ENCODE assay signal across 28 mouse cellular contexts in genomic region chr8:84963952-84964351, GRCm38 (mm10). TPM values are rescaled to one million over a fixed set of nuclear protein-coding genes. Genes with fewer than 3 reads are reported as not detected.
DNase-seq lines count a peak whose midpoint lies in the region; ATAC-seq and TF ChIP-seq lines count a peak whose summit lies in the region.
"Had no signal": no experiment of that assay in that cellular context is flagged by ENCODE, and none has a peak within 500 bp of the region (broad histone marks: within the 10 kb centered on the region; RNA-seq: fewer than 3 reads in every experiment).

No protein-coding gene starts in this region.

- peak; percentile 22; the same call in 1 of the 2 replicates for TF ChIP-seq CTCF in heart, adult 2 months (IDR thresholded peaks at IDR 0.05)
- TF ChIP-seq CTCF in stomach, postnatal 0 days (IDR thresholded peaks at IDR 0.05; ENCODE audit: low read depth), result peak; percentile 50

- H3K4me3 ChIP-seq in heart, adult 2 months, result no peak overlapping the region
- peak overlapping the region; percentile 89; the same call in 1 of the 2 replicates for H3K4me3 ChIP-seq in liver, embryonic 11.5 days (ENCODE audit: low read depth, low read length)
- H3K4me3 ChIP-seq in stomach, postnatal 0 days (ENCODE audit: low read depth, low read length), result no peak overlapping the region
- H3K4me3 ChIP-seq: embryonic facial prominence, embryonic 12.5 days; hindbrain, embryonic 12.5 days; kidney, embryonic 15.5 days; limb, embryonic 10.5 days had no signal

- no peaks in the 10 kb centered on the region for H3K36me3 ChIP-seq in heart, adult 2 months (ENCODE audit: control insufficient read depth, insufficient read depth, low read length)
- H3K36me3 ChIP-seq in liver, embryonic 11.5 days (ENCODE audit: control insufficient read depth, insufficient read depth, low read length), result peaks cover 18% of the 10 kb centered on the region
- H3K36me3 ChIP-seq in stomach, postnatal 0 days (ENCODE audit: control insufficient read depth, insufficient read depth, low read length), result peaks cover 2% of the 10 kb centered on the region; the same call in 1 of the 2 replicates

- no peak for TF ChIP-seq EP300 in heart, adult 2 months (IDR thresholded peaks at IDR 0.05; ENCODE audit: insufficient read depth, low read depth, low read length)
- no peak for TF ChIP-seq EP300 in stomach, postnatal 0 days (optimal IDR thresholded peaks at IDR 0.05)

- peaks cover 11% of the 10 kb centered on the region for H3K4me1 ChIP-seq in heart, adult 2 months (ENCODE audit: control insufficient read depth, insufficient read depth, low read length)
- peaks cover 40% of the 10 kb centered on the region for H3K4me1 ChIP-seq in liver, embryonic 11.5 days (replicated peaks; ENCODE audit: control insufficient read depth, insufficient read depth, low read length)
- peaks cover 5% of the 10 kb centered on the region; the same call in 1 of the 2 replicates for H3K4me1 ChIP-seq in stomach, postnatal 0 days (replicated peaks; ENCODE audit: control insufficient read depth, insufficient read depth)

- no peak for DNase-seq in heart, adult 2 months
- no peak for DNase-seq in heart, postnatal 4 days
- DNase-seq in liver, embryonic 11.5 days (ENCODE audit: low spot score), result no peak
- DNase-seq in liver (no peak), R1 (ENCODE audit: low read depth, low spot score) (peak; percentile 27)
- no peak for DNase-seq in stomach, postnatal 0 days (ENCODE audit: low spot score)
- DNase-seq in kidney, postnatal 10 days, result no peak
- DNase-seq: cerebellum, adult 18-20 months; cerebellum, postnatal 36 days; gastrocnemius, postnatal 36 days; lung, adult 18-20 months; lung, postnatal 36 days had no signal

- TF ChIP-seq POLR2A in heart, adult 2 months (IDR thresholded peaks at IDR 0.05; ENCODE audit: insufficient read depth, low read depth, low read length), result no peak

- no peaks in the 10 kb centered on the region for H3K27me3 ChIP-seq in heart, adult 2 months (ENCODE audit: control insufficient read depth, insufficient read depth, low read length)
- no peaks in the 10 kb centered on the region for H3K27me3 ChIP-seq in liver, embryonic 11.5 days (replicated peaks; ENCODE audit: control insufficient read depth, insufficient read depth, low read length)
- H3K27me3 ChIP-seq in stomach, postnatal 0 days (ENCODE audit: control insufficient read depth, insufficient read depth, low read length), result no peaks in the 10 kb centered on the region
- H3K27me3 ChIP-seq: embryonic facial prominence, embryonic 12.5 days; hindbrain, embryonic 12.5 days; kidney, embryonic 15.5 days had no signal

- H3K4me2 ChIP-seq in liver, embryonic 11.5 days, result peak overlapping the region; percentile 97
- no peak overlapping the region for H3K4me2 ChIP-seq in stomach, postnatal 0 days (replicated peaks; ENCODE audit: low read depth)
- H3K4me2 ChIP-seq: embryonic facial prominence, embryonic 12.5 days; hindbrain, embryonic 12.5 days had no signal

- H3K27ac ChIP-seq in heart, adult 2 months, result no peak overlapping the region
- no peak overlapping the region for H3K27ac ChIP-seq in liver, embryonic 11.5 days (ENCODE audit: low read depth, low read length)
- H3K27ac ChIP-seq in stomach, postnatal 0 days (replicated peaks), result no peak overlapping the region
- H3K27ac ChIP-seq: embryonic facial prominence, embryonic 12.5 days; hindbrain, embryonic 12.5 days; kidney, embryonic 15.5 days; limb, embryonic 10.5 days had no signal

- no peak overlapping the region for H3K9ac ChIP-seq in heart, adult 2 months (ENCODE audit: low read depth, low read length)
- no peak overlapping the region for H3K9ac ChIP-seq in liver, embryonic 11.5 days (ENCODE audit: low read depth, low read length)
- no peak overlapping the region for H3K9ac ChIP-seq in stomach, postnatal 0 days (ENCODE audit: low read length)
- H3K9ac ChIP-seq: embryonic facial prominence, embryonic 12.5 days; hindbrain, embryonic 12.5 days; kidney, embryonic 15.5 days had no signal

- no peak for ATAC-seq in liver, embryonic 11.5 days (replicated peaks; ENCODE audit: low FRiP score)
- ATAC-seq in stomach, postnatal 0 days (ENCODE audit: low FRiP score, low TSS enrichment), result no peak
- ATAC-seq: forebrain, embryonic 16.5 days; midbrain, embryonic 16.5 days had no signal

- no peaks in the 10 kb centered on the region for H3K9me3 ChIP-seq in liver, embryonic 11.5 days (ENCODE audit: control insufficient read depth, low read length)
- no peaks in the 10 kb centered on the region for H3K9me3 ChIP-seq in stomach, postnatal 0 days (ENCODE audit: control insufficient read depth, low read length)
- H3K9me3 ChIP-seq: embryonic facial prominence, embryonic 12.5 days; G1E; hindbrain, embryonic 12.5 days; kidney, embryonic 15.5 days; limb, embryonic 10.5 days had no signal

- H3K79me2 ChIP-seq in heart, adult 2 months (replicated peaks; ENCODE audit: control insufficient read depth, insufficient read depth, low read length), result no peaks in the 10 kb centered on the region

- intact Hi-C loops in heart, adult 2 months (cut with DNase I), result no loop called here

- 90% methylated on average over 4 of the region's 4 CpGs for WGBS in heart, adult 2 months
- WGBS in liver, embryonic 11.5 days, result 85% methylated on average over 4 of the region's 4 CpGs
- WGBS in stomach, postnatal 0 days, result 73% methylated on average over 4 of the region's 4 CpGs

RNA-seq across cellular contexts. Expression of gene Gm49661, which starts 5.3 kb away (rescaled TPM):
- 1 to 10 TPM; 1.3 to 2.1 TPM for total RNA-seq in heart, adult 2 months (2021)
- polyA plus RNA-seq in heart, adult 2 months (2012; rRNA removed), result not detected in 2 replicates
- 1 to 10 TPM in 1 of 2 experiments, not detected in 1; 1.5 TPM for total RNA-seq in heart, postnatal 4 days (2021)
- polyA plus RNA-seq in liver, embryonic 11.5 days (2014; fragmentation: Nextera tagmentation; extraction: Ambion mirVana), result not detected in 2 replicates
- not detected in 2 replicates for polyA plus RNA-seq in stomach, postnatal 0 days (2015; fragmentation: Nextera tagmentation; extraction: Ambion mirVana)
- total RNA-seq: adrenal gland, postnatal 4 days; G1E; gastrocnemius, postnatal 36 days; layer of hippocampus, adult 8-10 months; left cerebral cortex, adult 18-20 months; megakaryocyte-erythroid progenitor cell, adult 5-6 weeks had no signal
- polyA plus RNA-seq: embryonic facial prominence, embryonic 12.5 days; forebrain, embryonic 16.5 days; G1E; heart, embryonic 16.5 days; hindbrain, embryonic 12.5 days; intestine, embryonic 14.5 days; kidney, embryonic 15.5 days; limb, embryonic 10.5 days; midbrain, embryonic 16.5 days; stomach, embryonic 16.5 days; thymus, postnatal 0 days; urinary bladder, adult 2 months had no signal

RNA-seq across cellular contexts. Expression of gene Prdx2, which starts 5.4 kb away (rescaled TPM):
- 100 to 1,000 TPM; 591 to 662 TPM for total RNA-seq in heart, adult 2 months (2021)
- polyA plus RNA-seq in heart, adult 2 months (2012; rRNA removed), result 464 and 584 TPM in 2 replicates
- total RNA-seq in heart, postnatal 4 days (2021), result 100 to 1,000 TPM; 678 to 716 TPM
- 1,398 and 1,409 TPM in 2 replicates for polyA plus RNA-seq in liver, embryonic 11.5 days (2014; fragmentation: Nextera tagmentation; extraction: Ambion mirVana)
- polyA plus RNA-seq in stomach, postnatal 0 days (2015; fragmentation: Nextera tagmentation; extraction: Ambion mirVana), result 370 and 376 TPM in 2 replicates

RNA-seq across cellular contexts. Expression of gene Rnaseh2a, which starts 5.6 kb away (rescaled TPM):
- total RNA-seq in heart, adult 2 months (2021), result 10 to 100 TPM; 38.1 to 50.5 TPM
- 33.7 and 46.3 TPM in 2 replicates for polyA plus RNA-seq in heart, adult 2 months (2012; rRNA removed)
- total RNA-seq in heart, postnatal 4 days (2021), result 10 to 100 TPM; 61.8 to 69.1 TPM
- 195 and 197 TPM in 2 replicates for polyA plus RNA-seq in liver, embryonic 11.5 days (2014; fragmentation: Nextera tagmentation; extraction: Ambion mirVana)
- polyA plus RNA-seq in stomach, postnatal 0 days (2015; fragmentation: Nextera tagmentation; extraction: Ambion mirVana), result 79.4 and 80.1 TPM in 2 replicates

RNA-seq across cellular contexts. Expression of gene Junb, which starts 14.6 kb away (rescaled TPM):
- 10 to 100 TPM; 10.4 to 19.0 TPM for total RNA-seq in heart, adult 2 months (2021)
- polyA plus RNA-seq in heart, adult 2 months (2012; rRNA removed), result 13.1 and 17.3 TPM in 2 replicates
- 10 to 100 TPM; 12.3 to 12.4 TPM for total RNA-seq in heart, postnatal 4 days (2021)
- 21.1 and 23.2 TPM in 2 replicates for polyA plus RNA-seq in liver, embryonic 11.5 days (2014; fragmentation: Nextera tagmentation; extraction: Ambion mirVana)
- 88.5 and 95.9 TPM in 2 replicates for polyA plus RNA-seq in stomach, postnatal 0 days (2015; fragmentation: Nextera tagmentation; extraction: Ambion mirVana)

RNA-seq across cellular contexts. Expression of gene Rtbdn, which starts 17.2 kb away (rescaled TPM):
- not detected for total RNA-seq in heart, adult 2 months (2021)
- polyA plus RNA-seq in heart, adult 2 months (2012; rRNA removed), result not detected in 2 replicates
- total RNA-seq in heart, postnatal 4 days (2021), result not detected
- polyA plus RNA-seq in liver, embryonic 11.5 days (2014; fragmentation: Nextera tagmentation; extraction: Ambion mirVana), result 0.22 and 0.49 TPM in 2 replicates
- 0.05 and 0.13 TPM in 2 replicates for polyA plus RNA-seq in stomach, postnatal 0 days (2015; fragmentation: Nextera tagmentation; extraction: Ambion mirVana)
- total RNA-seq: gastrocnemius, postnatal 36 days; megakaryocyte-erythroid progenitor cell, adult 5-6 weeks had no signal
- polyA plus RNA-seq: G1E; urinary bladder, adult 2 months had no signal
